Mouse (Mus musculus) lung, embryonic 15.5 days (tissue): ENCODE data around the gene Isoc2b. TPM values are rescaled to one million over a fixed set of nuclear protein-coding genes. Genes with fewer than 3 reads are reported as not detected.

Experiments used
- ATAC-seq: fragments of 200-750 bp; cut with Nextera tagmentation; 2 replicates; pipeline ENCODE4 v1.8.0; 2017; ENCODE audit warnings: moderate number of reproducible peaks, borderline replicate concordance; ENCODE audit not compliant: low FRiP score, low TSS enrichment; ENCODE audit errors: extremely low read depth
- H3K27ac ChIP-seq: fragments of 300-500 bp; sonication (generic); 2 replicates; pipeline ENCODE4 v1.5.1; 2015; ENCODE audit warnings: moderate library complexity, mild to moderate bottlenecking, inconsistent platforms
- H3K27me3 ChIP-seq: fragments of 300-500 bp; sonication (generic); 2 replicates; pipeline ENCODE4 v1.6.1; 2015; ENCODE audit warnings: inconsistent platforms
- H3K36me3 ChIP-seq: fragments of 300-500 bp; sonication (generic); 2 replicates; pipeline ENCODE4 v1.6.1; 2015; ENCODE audit warnings: inconsistent platforms
- H3K4me1 ChIP-seq: fragments of 300-500 bp; sonication (generic); 2 replicates; pipeline ENCODE4 v1.6.1; 2015; ENCODE audit warnings: inconsistent platforms
- H3K4me2 ChIP-seq: fragments of 300-500 bp; sonication (generic); 2 replicates; pipeline ENCODE4 v1.6.1; 2015; ENCODE audit warnings: inconsistent platforms, mild to moderate bottlenecking, moderate library complexity
- H3K4me3 ChIP-seq: fragments of 300-500 bp; sonication (generic); 2 replicates; pipeline ENCODE4 v1.5.1; 2015; ENCODE audit warnings: mild to moderate bottlenecking, inconsistent platforms
- H3K9ac ChIP-seq: fragments of 300-500 bp; sonication (generic); 2 replicates; pipeline ENCODE4 v1.6.1; 2015; ENCODE audit warnings: inconsistent platforms
- H3K9me3 ChIP-seq: fragments of 300-500 bp; sonication (generic); 2 replicates; pipeline ENCODE4 v1.6.1; 2016; ENCODE audit warnings: inconsistent platforms
- WGBS: fragments of 180-500 bp; shearing (Covaris S2); methylation state at CpG from one replicate; pipeline ENCODE4 v1.1.7; 2015; 5-methylcytosine and 5-hydroxymethylcytosine counted together
- polyA plus RNA-seq: library from polyadenylated mRNA; unstranded; fragments of >200 nt; fragmentation: Nextera tagmentation; extraction: Ambion mirVana; gene quantifications from 2 replicates; pipeline ENCODE4 v1.2.1, GENCODE M21; 2015

Gene Isoc2b
- polyA plus RNA-seq: 10.6 and 12.3 TPM in 2 replicates

DNA sequence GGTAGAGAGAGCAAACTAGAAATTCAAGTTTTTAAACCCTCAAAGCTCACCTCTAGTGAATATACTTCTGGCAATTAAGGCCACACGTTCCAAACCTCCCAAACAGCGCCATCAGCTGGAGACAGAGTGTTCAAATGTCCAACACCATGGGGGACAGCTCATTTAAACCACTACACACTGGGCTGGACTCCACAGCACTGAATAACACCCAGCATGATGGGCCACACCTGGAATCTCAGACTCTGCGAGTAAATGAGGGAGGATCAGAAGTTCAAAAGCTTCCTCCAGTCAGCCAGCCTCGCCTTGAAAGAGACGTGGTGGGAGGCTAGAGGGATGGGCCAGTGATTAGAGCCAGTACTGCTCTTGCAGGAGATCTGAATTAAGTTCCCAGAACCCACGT lies at the start of gene Isoc2b:
Gene Isoc2b (minus strand): TSS at position 126 of the 400 bp plus-strand sequence.
- no peak within 1 kb of the TSS for H3K4me3 ChIP-seq
- 48% methylated on average over 6 of the region's 6 CpGs for WGBS
- H3K9ac ChIP-seq: no peak within 1 kb of the TSS
- no peaks in the 10 kb centered on the region for H3K36me3 ChIP-seq
- H3K4me1 ChIP-seq: peaks cover 10% of the 10 kb centered on the region
- no peaks in the 10 kb centered on the region for H3K27me3 ChIP-seq
- H3K27ac ChIP-seq: no peak within 1 kb of the TSS
- ATAC-seq: no peak
- no peaks in the 10 kb centered on the region for H3K9me3 ChIP-seq
- no peak within 1 kb of the TSS for H3K4me2 ChIP-seq

DNA sequence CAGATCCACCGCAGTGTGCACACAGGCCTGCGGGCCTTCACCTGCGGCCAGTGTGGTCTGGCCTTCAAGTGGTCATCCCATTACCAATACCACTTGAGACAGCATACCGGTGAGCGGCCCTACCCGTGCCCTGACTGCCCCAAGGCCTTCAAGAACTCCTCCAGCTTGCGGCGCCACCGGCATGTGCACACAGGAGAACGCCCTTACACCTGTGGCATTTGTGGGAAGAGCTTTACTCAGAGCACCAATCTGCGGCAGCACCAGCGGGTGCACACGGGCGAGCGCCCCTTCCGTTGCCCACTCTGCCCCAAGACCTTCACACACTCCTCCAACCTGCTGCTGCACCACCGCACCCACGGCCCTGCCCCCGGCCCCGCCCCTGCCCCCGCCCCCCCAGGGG lies 49.0 kb upstream of the Isoc2b start:
- no peak overlapping the region for H3K27ac ChIP-seq
- no peak for ATAC-seq
- 85% methylated on average over 21 of the region's 21 CpGs for WGBS
- H3K4me2 ChIP-seq: no peak overlapping the region
- peaks cover 44% of the 10 kb centered on the region for H3K4me1 ChIP-seq
- H3K9me3 ChIP-seq: no peaks in the 10 kb centered on the region
- peaks cover 27% of the 10 kb centered on the region for H3K36me3 ChIP-seq
- H3K9ac ChIP-seq: no peak overlapping the region
- H3K4me3 ChIP-seq: no peak overlapping the region
- H3K27me3 ChIP-seq: no peaks in the 10 kb centered on the region

DNA sequence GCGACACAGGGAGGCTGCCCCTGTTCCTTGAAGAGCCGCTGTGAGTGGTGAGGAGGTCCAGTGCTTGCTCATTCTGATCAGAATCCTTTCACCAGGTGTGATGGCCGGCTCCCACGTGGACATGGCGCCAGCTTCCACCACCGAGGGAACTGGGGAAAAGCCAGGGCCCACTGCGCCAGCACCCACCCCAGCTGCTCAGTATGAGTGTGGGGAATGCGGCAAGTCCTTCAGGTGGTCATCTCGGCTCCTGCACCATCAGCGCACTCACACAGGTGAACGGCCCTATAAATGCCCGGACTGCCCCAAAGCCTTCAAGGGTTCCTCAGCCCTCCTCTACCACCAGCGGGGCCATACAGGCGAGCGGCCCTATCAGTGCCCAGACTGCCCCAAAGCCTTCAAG lies 48.6 kb upstream of the Isoc2b start:
- Histone ChIP-seq H3K9me3 (no peaks in the 10 kb centered on the region), H3K9ac (no peak overlapping the region), H3K27me3 (no peaks in the 10 kb centered on the region), H3K27ac (no peak overlapping the region), H3K4me3 (no peak overlapping the region), H3K36me3 (peaks cover 27% of the 10 kb centered on the region), H3K4me2 (no peak overlapping the region), H3K4me1 (peaks cover 40% of the 10 kb centered on the region)
- ATAC-seq: no peak
- 91% methylated on average over 15 of the region's 15 CpGs for WGBS

GRCm38 (mm10) chr7:4917494-4917893 lies 47.4 kb upstream of the Isoc2b start:
- H3K4me1 ChIP-seq: peaks cover 28% of the 10 kb centered on the region
- no peak overlapping the region for H3K4me2 ChIP-seq
- 91% methylated on average over 2 of the region's 2 CpGs for WGBS
- no peaks in the 10 kb centered on the region for H3K9me3 ChIP-seq
- no peak overlapping the region for H3K27ac ChIP-seq
- peaks cover 27% of the 10 kb centered on the region for H3K36me3 ChIP-seq
- no peak overlapping the region for H3K9ac ChIP-seq
- no peaks in the 10 kb centered on the region for H3K27me3 ChIP-seq
- no peak for ATAC-seq
- H3K4me3 ChIP-seq: no peak overlapping the region

DNA sequence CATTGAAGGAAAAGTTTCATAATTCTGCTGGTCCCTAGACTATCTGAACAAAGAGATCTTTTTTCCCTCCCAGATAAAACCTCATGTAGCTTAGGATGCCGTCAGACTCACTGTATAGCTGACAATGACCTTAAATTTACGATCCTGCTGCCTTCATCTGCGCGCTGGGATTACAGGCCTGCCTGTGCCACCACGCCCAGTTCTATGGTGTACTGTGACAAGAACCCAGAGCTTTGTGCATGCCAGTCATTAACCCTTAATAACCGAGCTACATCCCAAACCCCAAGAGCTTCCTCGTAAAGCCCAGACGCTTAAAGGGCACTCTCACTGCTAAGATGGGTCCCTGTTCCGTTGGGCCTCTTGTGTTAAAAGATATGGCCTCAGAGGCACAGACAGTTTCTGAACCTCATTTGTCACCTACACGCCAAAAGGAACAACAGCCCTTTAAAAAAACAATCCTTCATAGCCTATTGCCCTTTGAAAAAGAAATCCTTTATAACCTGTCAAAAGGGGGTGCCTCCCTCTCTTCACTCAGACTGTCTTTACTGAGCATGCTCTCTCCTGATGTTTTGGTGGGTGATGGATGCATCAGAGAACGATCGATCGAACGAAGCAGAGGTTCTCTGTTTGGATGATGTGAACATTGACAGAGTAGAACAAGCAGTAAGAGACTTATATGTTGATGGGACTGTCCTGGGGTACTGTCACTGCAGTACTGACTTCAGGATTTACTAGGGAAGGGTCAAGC lies 45.8 kb upstream of the Isoc2b start:
- Histone ChIP-seq H3K4me2 (peak overlapping the region; percentile 63), H3K27me3 (no peaks in the 10 kb centered on the region), H3K36me3 (peaks cover 24% of the 10 kb centered on the region), H3K27ac (peak overlapping the region; percentile 97), H3K9ac (peak overlapping the region; percentile 93), H3K9me3 (no peaks in the 10 kb centered on the region), H3K4me3 (peak overlapping the region; percentile 73), H3K4me1 (peaks cover 15% of the 10 kb centered on the region)
- peak; percentile 32; the same call in 1 of the 2 replicates for ATAC-seq
- WGBS: 11% methylated on average over 14 of the region's 14 CpGs

DNA sequence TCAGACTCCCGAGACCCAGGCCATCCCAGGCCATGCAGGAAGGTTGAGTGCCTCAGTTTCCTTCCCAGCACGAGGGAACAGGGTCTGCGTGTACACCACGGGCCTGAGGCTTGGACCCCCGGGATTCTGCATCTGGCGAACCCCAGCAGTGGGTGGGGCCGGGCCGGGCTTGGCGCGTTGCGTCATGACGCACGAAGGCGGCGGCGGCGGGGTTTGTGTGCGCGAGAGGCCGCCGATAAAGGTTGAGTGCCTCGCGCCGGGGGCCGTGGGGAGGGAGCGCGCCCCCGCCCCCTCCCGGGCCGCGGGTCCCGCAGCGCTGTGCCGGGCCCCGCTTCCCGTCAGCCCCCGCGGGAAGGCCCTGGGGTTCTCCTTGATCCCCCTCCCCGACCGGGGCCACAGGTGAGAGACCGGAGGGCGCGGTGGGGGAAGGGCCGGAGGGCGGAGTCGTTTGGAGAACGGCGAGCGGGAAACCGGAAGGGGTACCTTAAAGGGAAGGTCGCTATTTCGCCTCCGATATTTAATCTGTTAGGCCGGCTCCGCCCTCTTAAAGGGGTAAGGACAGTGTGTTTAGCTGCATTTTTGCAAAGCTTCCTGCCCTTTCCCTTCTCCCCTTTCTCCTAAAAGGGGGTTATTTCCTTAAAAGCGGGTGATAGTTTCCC lies 45.1 kb upstream of the Isoc2b start, which contains the start of gene Zfp628:
Gene Zfp628 (plus strand): TSS at position 211 of the 659 bp plus-strand sequence.
- peak; percentile 92 for ATAC-seq
- Histone ChIP-seq H3K4me2 (peak within 1 kb of the TSS; percentile 63), H3K9ac (peak within 1 kb of the TSS; percentile 93)

DNA sequence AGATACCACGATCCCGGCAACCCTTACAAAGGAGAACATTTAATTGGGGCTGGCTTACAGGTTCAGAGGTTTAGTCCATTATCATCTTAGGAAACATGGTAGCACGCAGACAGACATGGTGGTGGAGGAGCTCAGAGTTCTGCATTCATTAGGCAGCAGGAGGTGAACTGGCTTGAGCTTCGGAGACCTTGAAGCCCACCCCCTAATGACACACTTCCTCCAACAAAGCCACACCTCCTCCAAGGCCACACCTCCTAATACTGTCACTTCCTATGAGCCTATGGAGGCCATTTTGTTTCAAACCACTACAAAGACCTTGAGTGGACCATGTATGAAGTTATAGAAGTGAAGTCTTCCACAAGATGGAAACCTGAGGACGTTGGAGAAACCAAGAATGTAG lies 42.2 kb upstream of the Isoc2b start:
- no peak for ATAC-seq
- WGBS: 52% methylated on average over 5 of the region's 5 CpGs
- peaks cover 15% of the 10 kb centered on the region for H3K4me1 ChIP-seq

More for the DNA sequence above, 45.1 kb upstream of the Isoc2b start, which contains the start of gene Zfp628:
- under 1% methylated on average over 56 of the region's 56 CpGs for WGBS
- no peaks in the 10 kb centered on the region for H3K9me3 ChIP-seq
- H3K36me3 ChIP-seq: peaks cover 17% of the 10 kb centered on the region
- H3K4me3 ChIP-seq: peak within 1 kb of the TSS; percentile 73
- peak within 1 kb of the TSS; percentile 97 for H3K27ac ChIP-seq
- no peaks in the 10 kb centered on the region for H3K27me3 ChIP-seq
- H3K4me1 ChIP-seq: peaks cover 15% of the 10 kb centered on the region

GRCm38 (mm10) chr7:4911561-4911960 lies 41.5 kb upstream of the Isoc2b start:
- H3K9ac ChIP-seq: no peak overlapping the region
- H3K4me2 ChIP-seq: no peak overlapping the region
- H3K4me3 ChIP-seq: no peak overlapping the region
- H3K36me3 ChIP-seq: no peaks in the 10 kb centered on the region
- H3K4me1 ChIP-seq: peaks cover 11% of the 10 kb centered on the region
- 22% methylated on average over 9 of the region's 9 CpGs for WGBS
- no peak overlapping the region for H3K27ac ChIP-seq
- no peaks in the 10 kb centered on the region for H3K27me3 ChIP-seq
- ATAC-seq: no peak
- H3K9me3 ChIP-seq: no peaks in the 10 kb centered on the region

More for the DNA sequence above, 42.2 kb upstream of the Isoc2b start:
- H3K9ac ChIP-seq: no peak overlapping the region
- no peak overlapping the region for H3K4me3 ChIP-seq
- no peaks in the 10 kb centered on the region for H3K27me3 ChIP-seq
- H3K36me3 ChIP-seq: no peaks in the 10 kb centered on the region; the same call in 1 of the 2 replicates
- no peaks in the 10 kb centered on the region for H3K9me3 ChIP-seq
- H3K27ac ChIP-seq: no peak overlapping the region
- no peak overlapping the region for H3K4me2 ChIP-seq

DNA sequence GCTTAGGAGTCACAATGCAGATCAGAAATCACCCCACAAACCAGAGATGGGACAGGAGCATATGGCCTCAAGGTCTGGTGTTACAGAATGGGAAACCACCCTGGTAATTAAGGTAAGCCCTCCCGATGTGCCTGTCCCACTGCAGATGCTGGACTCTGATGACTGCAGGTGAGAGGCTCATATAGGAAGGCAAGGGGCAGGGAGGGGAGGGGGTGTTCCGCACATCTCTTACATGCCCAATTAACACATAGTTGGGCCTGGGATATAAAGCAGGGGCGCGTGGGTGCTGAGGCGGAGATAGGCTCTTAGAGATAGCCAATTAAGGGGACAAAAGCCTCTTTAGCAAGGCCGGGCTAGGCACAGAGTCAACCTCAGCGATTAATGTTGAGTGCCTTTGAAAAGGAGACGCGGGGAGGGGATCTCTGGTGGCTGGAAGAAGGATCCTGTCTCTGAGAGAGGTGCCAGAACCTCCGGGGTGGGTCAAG lies 36.5 kb upstream of the Isoc2b start, which contains the start of gene Gm36210:
Gene Gm36210 (minus strand): TSS at position 51 of the 485 bp plus-strand sequence.
- Histone ChIP-seq H3K4me1 (no peaks in the 10 kb centered on the region), H3K9me3 (no peaks in the 10 kb centered on the region), H3K9ac (no peak within 1 kb of the TSS), H3K36me3 (no peaks in the 10 kb centered on the region), H3K27ac (no peak within 1 kb of the TSS), H3K27me3 (no peaks in the 10 kb centered on the region), H3K4me2 (no peak within 1 kb of the TSS), H3K4me3 (no peak within 1 kb of the TSS)
- WGBS: 69% methylated on average over 10 of the region's 10 CpGs
- no peak for ATAC-seq

- Histone ChIP-seq H3K4me3 (no peak overlapping the region), H3K27ac (no peak overlapping the region)
- 76% methylated on average over 9 of the region's 9 CpGs for WGBS
These were observed 32.3 kb upstream of the Isoc2b start for GRCm38 (mm10) chr7:4902404-4902803.

GRCm38 (mm10) chr7:4901171-4901570 lies 31.1 kb upstream of the Isoc2b start:
- H3K27me3 ChIP-seq: peaks cover 6% of the 10 kb centered on the region; the same call in 1 of the 2 replicates
- no peak overlapping the region for H3K4me2 ChIP-seq
- H3K36me3 ChIP-seq: no peaks in the 10 kb centered on the region
- H3K4me1 ChIP-seq: 0 out of 2 replicates have a peak, but pooled peaks cover 4% of the 10 kb centered on the region
- H3K4me3 ChIP-seq: no peak overlapping the region
- H3K9ac ChIP-seq: no peak overlapping the region
- no peak for ATAC-seq
- H3K27ac ChIP-seq: no peak overlapping the region
- 53% methylated on average over 8 of the region's 8 CpGs for WGBS
- peaks cover 3% of the 10 kb centered on the region; the same call in 1 of the 2 replicates for H3K9me3 ChIP-seq

More at GRCm38 (mm10) chr7:4902404-4902803, 32.3 kb upstream of the Isoc2b start:
- Histone ChIP-seq H3K27me3 (peaks cover 6% of the 10 kb centered on the region; the same call in 1 of the 2 replicates), H3K4me2 (no peak overlapping the region), H3K4me1 (0 out of 2 replicates have a peak, but pooled peaks cover 4% of the 10 kb centered on the region), H3K9ac (no peak overlapping the region), H3K9me3 (peaks cover 3% of the 10 kb centered on the region; the same call in 1 of the 2 replicates), H3K36me3 (no peaks in the 10 kb centered on the region)
- no peak for ATAC-seq
